Mouse (Mus musculus) CD4-positive, CD25-positive, alpha-beta regulatory T cell, adult 2 months (primary cell): ENCODE results near the gene Pik3cb.

Source experiments
- DNase-seq: peaks from one replicate; pipeline ENCODE4 v3.0.0-alpha.2; 2012; ENCODE audit warnings: low read depth, low spot score

Pik3cb gene

DNA sequence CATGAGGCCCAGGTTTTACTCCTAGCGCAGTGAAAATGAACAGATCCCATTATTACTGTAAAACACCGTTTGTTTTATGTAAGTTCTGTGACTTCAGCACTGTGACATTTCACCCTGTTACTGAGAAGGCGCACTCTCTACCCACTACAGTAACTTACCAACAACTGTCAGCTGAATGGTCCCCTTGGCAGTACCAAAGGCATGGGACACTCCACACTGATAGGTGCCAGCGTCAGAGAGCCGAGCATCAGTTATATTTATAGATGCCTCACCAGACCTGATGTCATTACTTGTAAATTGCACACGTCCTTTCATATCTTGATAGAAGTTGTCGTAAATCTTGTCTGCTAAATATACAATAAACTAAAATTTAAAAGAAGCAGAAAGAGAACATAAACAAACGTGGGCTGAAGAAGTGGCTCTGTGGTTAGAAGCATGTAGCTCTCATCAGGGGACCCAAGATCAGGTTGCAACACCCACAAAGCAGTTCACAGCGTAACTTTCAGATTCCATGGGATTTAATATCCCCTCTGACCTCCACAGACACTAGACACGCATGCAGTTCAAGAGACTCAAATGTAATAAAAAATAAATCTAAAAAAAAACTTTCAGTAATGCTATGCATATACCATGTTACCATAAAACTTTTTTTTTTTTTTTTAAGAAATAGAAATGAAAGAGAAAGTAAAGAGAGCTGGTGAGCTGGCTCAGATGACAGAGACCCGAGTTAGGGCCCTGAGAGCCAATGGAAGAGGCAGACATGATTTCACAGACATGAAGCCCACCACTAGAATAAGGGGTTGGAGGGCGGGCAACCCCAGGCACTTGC, 131.1 kb downstream of the Pik3cb start:
- peak; percentile 61 for DNase-seq

DNA sequence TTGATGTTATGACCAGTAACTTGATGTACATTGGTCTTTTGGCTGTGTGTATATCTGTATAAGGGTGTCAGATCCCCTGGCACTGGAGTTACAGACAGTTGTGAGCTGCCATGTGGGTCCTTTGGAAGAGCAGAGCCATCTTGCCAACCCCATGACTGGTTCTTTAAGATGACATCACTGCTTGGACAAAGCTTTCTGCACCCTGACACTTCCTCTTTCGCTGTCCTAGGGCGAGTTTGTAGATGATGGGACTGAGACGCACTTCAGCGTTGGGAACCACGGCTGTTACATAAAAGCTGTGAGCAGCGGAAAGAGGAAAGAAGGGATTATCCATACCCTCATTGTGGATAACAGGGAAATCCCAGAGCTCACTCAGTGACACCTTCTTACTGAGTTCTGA, 139.1 kb downstream of the Pik3cb start:
- no peak for DNase-seq

DNA sequence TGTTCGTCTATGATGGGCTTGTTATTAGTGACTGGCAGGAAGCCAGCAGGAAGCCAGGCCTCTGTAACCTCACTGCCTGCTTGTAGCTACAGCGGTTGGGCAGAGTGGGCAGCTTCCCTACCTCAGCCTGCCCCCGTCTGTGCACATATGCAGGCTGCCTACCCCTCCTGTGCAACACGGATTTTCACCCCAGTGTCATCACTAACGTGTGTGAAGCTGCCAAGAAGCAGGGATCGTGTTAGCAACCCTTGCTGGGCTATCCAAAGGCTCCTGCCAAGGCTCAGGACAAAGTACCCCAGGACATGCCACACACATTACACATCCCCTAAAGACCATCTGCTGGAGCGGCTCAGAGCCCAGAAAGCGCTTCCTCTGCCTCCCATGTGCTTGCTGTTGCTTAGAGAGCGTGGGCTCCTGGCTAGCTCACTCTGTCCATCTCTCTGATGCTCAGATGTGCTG, 140.5 kb downstream of the Pik3cb start:
- DNase-seq = no peak

DNA sequence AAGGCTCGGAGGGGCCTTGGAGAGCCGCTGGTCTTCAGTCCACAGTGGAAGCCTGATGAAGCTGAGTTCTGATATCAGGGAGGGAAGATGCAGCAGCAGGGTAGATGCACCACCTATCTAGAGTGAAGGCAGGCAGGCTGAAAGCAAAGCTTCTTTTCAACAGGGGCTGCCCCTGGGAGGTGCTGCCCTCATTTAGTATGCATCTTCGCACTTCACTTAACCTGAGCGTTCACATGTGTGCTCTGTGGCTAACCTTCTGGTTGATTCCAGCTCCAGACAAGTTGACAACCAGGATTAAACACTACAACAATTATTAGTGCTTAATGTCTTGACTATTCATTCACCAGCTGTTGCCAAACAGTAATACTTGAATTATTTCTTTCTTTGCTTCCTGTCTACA, 146.3 kb downstream of the Pik3cb start:
- no peak for DNase-seq

DNA sequence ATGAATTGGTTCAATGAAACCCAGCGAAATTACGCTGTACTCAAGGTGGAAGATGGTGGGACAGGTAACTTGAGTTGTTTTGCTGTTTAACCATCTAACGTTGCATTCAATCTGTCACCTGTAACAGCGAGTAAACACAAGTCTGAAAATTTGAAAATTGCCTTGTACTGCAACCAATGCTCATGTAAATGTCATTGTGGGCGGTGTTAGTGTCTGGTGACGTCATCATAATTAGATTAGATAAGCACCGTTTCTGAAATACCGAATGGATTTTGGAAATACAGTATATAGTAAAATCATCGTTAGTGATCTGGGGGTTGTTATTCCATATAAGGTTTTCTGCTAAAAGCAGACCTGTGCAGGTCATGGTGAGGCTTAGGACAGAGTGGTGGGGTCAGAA, 153.3 kb downstream of the Pik3cb start:
- peak; percentile 72 for DNase-seq
